Mouse (Mus musculus) liver, embryonic 16.5 days (tissue): ENCODE results near the gene Lipc. TPM values are rescaled to one million over a fixed set of nuclear protein-coding genes. Genes with fewer than 3 reads are reported as not detected.

Experiments
- ATAC-seq: fragments of 200-750 bp; cut with Nextera tagmentation; 2 replicates; pipeline ENCODE4 v1.8.0; 2017; ENCODE audit warnings: low read depth, mild to moderate bottlenecking, moderate number of reproducible peaks, moderate library complexity
- H3K27ac ChIP-seq: fragments of 300-500 bp; sonication (generic); 2 replicates; pipeline ENCODE4 v1.5.1; 2014; ENCODE audit warnings: mild to moderate bottlenecking, low read length
- H3K27me3 ChIP-seq: fragments of 300-500 bp; sonication (generic); 2 replicates; pipeline ENCODE4 v1.6.1; 2014; ENCODE audit warnings: low read depth, low read length, mixed read lengths; ENCODE audit not compliant: control insufficient read depth, insufficient read depth
- H3K36me3 ChIP-seq: fragments of 300-500 bp; sonication (generic); 2 replicates; pipeline ENCODE4 v1.6.1; 2014; ENCODE audit warnings: mild to moderate bottlenecking; ENCODE audit not compliant: control insufficient read depth, insufficient read depth
- H3K4me1 ChIP-seq: fragments of 300-500 bp; sonication (generic); 2 replicates; pipeline ENCODE4 v1.6.1; 2014; ENCODE audit warnings: low read depth, low read length, mixed read lengths; ENCODE audit not compliant: control insufficient read depth
- H3K4me2 ChIP-seq: fragments of 300-500 bp; sonication (generic); 2 replicates; pipeline ENCODE4 v1.6.1; 2014; ENCODE audit warnings: low read depth, low read length, mixed read lengths
- H3K4me3 ChIP-seq: fragments of 300-500 bp; sonication (generic); 2 replicates; pipeline ENCODE4 v1.5.1; 2014; ENCODE audit warnings: low read depth, mild to moderate bottlenecking, low read length
- H3K9ac ChIP-seq: fragments of 300-500 bp; sonication (generic); 2 replicates; pipeline ENCODE4 v1.6.1; 2014; ENCODE audit warnings: low read depth, low read length
- H3K9me3 ChIP-seq: fragments of 300-500 bp; sonication (generic); replicated peaks from 2 replicates; pipeline ENCODE4 v1.6.1; 2016; ENCODE audit warnings: low read length; ENCODE audit not compliant: control insufficient read depth
- WGBS: fragments of 180-500 bp; shearing (Covaris S2); extraction: QIAGEN DNeasy Blood & Tissue Kit; methylation state at CpG from one replicate; pipeline ENCODE4 v1.1.7; 2014; ENCODE audit not compliant: insufficient replicate concordance; 5-methylcytosine and 5-hydroxymethylcytosine counted together
- polyA plus RNA-seq: library from polyadenylated mRNA; unstranded; fragments of >200 nt; fragmentation: Nextera tagmentation; extraction: Ambion mirVana; gene quantifications from 2 replicates; pipeline ENCODE4 v1.2.1, GENCODE M21; 2015

Lipc gene
- polyA plus RNA-seq, 1 experiment from 2014 or later: 45.9 TPM

DNA sequence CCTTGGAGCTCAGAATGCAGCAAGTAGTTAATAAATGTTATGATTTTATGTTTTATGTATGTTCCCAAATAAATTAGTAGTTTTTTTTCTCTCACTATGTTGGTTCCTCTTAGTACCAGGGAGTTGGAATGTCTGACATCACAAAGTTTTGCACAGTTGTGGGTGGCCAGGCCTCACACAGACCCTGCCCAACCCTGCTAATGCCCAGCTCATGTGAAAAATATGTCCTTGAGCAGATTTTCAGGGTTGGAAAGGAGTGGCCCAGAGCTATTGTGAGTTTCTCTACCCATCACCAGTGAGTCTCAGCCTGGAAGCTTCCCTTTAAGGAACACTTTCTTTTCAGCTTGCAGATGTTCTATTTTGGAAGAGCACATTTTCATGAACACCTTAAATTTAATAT lies 24.3 kb downstream of the Lipc start:
- no peaks in the 10 kb centered on the region for H3K36me3 ChIP-seq
- no peaks in the 10 kb centered on the region for H3K27me3 ChIP-seq
- H3K9ac ChIP-seq: peak overlapping the region; percentile 72
- H3K4me3 ChIP-seq: no peak overlapping the region
- peak overlapping the region; percentile 99 for H3K27ac ChIP-seq
- H3K4me2 ChIP-seq: peak overlapping the region; percentile 7; the same call in 1 of the 2 replicates
- ATAC-seq: no peak
- peaks cover 74% of the 10 kb centered on the region for H3K4me1 ChIP-seq
- no peaks in the 10 kb centered on the region for H3K9me3 ChIP-seq

GRCm38 (mm10) chr9:70926820-70927588 lies 25.0 kb downstream of the Lipc start:
- 20% methylated on average over 6 of the region's 6 CpGs for WGBS
- ATAC-seq: peak; percentile 86
- H3K9me3 ChIP-seq: no peaks in the 10 kb centered on the region
- peaks cover 81% of the 10 kb centered on the region for H3K4me1 ChIP-seq
- peak overlapping the region; percentile 99 for H3K27ac ChIP-seq
- H3K27me3 ChIP-seq: no peaks in the 10 kb centered on the region
- peak overlapping the region; percentile 63 for H3K4me2 ChIP-seq
- H3K36me3 ChIP-seq: no peaks in the 10 kb centered on the region
- H3K4me3 ChIP-seq: peak overlapping the region; percentile 23; the same call in 1 of the 2 replicates
- H3K9ac ChIP-seq: peak overlapping the region; percentile 72

DNA sequence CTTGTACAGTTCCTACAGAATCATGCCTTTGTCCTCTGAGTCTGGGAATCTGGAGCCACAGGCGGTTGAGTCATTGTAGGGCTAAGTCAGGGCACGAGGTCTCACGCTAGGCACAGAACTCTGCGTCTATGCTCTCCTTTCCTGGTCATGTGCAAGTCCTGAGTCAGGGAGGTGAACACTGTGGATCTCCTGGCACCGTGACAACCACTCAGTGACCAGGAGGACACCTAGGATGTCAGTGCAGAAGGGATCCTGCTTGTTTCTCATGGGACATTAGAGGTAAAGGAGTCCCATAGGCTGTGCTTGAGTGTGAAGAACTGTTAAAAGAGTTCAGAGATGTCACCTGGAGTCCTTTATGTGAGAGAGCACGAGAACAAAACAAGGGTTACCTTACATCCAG lies 26.8 kb downstream of the Lipc start:
- H3K4me1 ChIP-seq: peaks cover 89% of the 10 kb centered on the region
- H3K27me3 ChIP-seq: no peaks in the 10 kb centered on the region
- no peaks in the 10 kb centered on the region for H3K36me3 ChIP-seq
- H3K4me3 ChIP-seq: no peak overlapping the region
- no peak overlapping the region for H3K4me2 ChIP-seq
- peak overlapping the region; percentile 99 for H3K27ac ChIP-seq
- no peak for ATAC-seq
- no peaks in the 10 kb centered on the region for H3K9me3 ChIP-seq
- peak overlapping the region; percentile 59; the same call in 1 of the 2 replicates for H3K9ac ChIP-seq
- WGBS: 91% methylated on average over 6 of the region's 6 CpGs

DNA sequence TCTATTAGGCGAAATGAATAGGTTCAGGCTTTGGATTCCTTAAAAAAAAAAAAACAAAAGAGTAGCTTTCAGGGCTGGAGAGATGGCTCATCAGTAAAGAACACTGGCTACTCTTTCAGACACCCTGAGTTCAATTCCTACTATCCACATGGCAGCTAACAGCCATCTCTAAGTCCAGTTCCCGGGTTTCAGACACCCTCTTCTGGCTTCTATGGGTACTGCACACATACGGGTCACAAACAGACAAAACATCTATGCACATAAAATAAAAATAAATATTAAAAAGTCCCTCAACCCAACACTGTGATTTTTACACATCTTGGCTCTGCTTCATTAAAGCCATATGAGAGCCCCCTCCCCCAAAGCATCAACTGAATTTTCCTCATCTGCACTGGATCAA lies 27.3 kb downstream of the Lipc start:
- no peak overlapping the region for H3K4me2 ChIP-seq
- peak overlapping the region; percentile 100 for H3K27ac ChIP-seq
- H3K4me1 ChIP-seq: peaks cover 90% of the 10 kb centered on the region
- ATAC-seq: no peak
- no peak overlapping the region for H3K9ac ChIP-seq
- H3K36me3 ChIP-seq: no peaks in the 10 kb centered on the region
- H3K9me3 ChIP-seq: no peaks in the 10 kb centered on the region
- WGBS: 81% methylated on average over 3 of the region's 3 CpGs
- no peaks in the 10 kb centered on the region for H3K27me3 ChIP-seq
- H3K4me3 ChIP-seq: no peak overlapping the region

DNA sequence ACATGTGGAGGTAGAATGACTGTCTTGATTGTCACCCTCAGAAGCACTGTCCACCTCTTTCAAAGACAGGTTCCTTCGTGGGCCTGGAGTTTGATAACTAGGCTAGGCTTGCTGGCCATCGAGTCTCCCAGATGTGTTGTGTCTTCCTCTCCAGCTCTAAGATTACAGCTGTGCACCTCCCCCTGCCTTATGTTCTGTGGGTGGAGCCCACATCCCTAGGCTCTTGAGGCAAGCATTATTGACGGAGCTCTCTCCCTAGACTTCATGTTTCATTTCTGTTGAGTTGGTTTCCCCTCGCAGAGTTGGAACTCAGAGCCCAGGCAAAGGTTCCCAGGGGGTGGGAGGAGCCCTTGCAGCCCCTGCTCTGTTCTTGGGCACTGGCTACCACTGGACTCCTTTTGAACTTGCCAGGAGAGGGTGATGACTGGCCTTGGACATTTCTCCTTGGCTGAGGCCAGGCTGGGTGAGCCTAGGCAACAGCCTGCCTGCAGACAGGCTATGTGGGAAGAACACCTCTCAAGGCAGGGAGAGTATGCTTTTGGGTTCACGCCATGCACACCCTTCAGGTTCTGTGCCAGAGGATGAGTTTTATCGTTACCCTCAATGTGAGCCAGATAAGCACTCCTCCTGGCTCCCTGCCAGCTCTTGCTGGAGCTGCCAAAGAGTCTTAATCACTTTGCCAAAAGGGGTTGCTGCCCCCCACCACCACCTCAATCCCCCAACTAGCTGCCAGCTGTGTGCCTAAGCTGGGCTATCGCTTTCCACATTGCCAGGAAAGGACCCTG lies 30.1 kb downstream of the Lipc start:
- no peaks in the 10 kb centered on the region for H3K36me3 ChIP-seq
- H3K9me3 ChIP-seq: no peaks in the 10 kb centered on the region
- peak overlapping the region; percentile 78 for H3K9ac ChIP-seq
- peak overlapping the region; percentile 44 for H3K4me3 ChIP-seq
- H3K27me3 ChIP-seq: no peaks in the 10 kb centered on the region
- ATAC-seq: peak; percentile 89
- H3K27ac ChIP-seq: peak overlapping the region; percentile 100
- peaks cover 80% of the 10 kb centered on the region for H3K4me1 ChIP-seq
- H3K4me2 ChIP-seq: peak overlapping the region; percentile 87
- 19% methylated on average over 7 of the region's 7 CpGs for WGBS

DNA sequence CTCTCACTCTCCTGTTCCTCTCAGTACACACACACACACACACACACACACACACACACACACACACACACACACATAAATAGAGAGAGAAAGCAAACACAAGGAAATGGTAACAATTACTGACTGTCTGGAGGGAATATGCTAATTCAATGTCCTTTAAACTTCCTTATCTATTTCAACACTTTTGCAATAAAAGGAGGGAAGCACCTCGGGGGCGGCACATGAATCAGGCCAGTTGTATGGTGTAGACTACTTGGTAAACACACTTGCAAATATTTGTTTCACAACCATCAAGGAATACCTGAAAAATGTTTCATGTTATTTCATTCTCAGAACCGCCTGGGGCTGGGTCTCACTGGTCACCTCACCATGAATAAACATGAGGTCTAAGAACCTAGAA lies 30.9 kb downstream of the Lipc start:
- peak overlapping the region; percentile 100 for H3K27ac ChIP-seq
- peak overlapping the region; percentile 87; the same call in 1 of the 2 replicates for H3K4me2 ChIP-seq
- H3K36me3 ChIP-seq: no peaks in the 10 kb centered on the region
- 10% methylated on average over 3 of the region's 3 CpGs for WGBS
- no peak overlapping the region for H3K4me3 ChIP-seq
- H3K27me3 ChIP-seq: no peaks in the 10 kb centered on the region
- no peak for ATAC-seq
- peaks cover 78% of the 10 kb centered on the region for H3K4me1 ChIP-seq
- no peaks in the 10 kb centered on the region for H3K9me3 ChIP-seq
- H3K9ac ChIP-seq: peak overlapping the region; percentile 27

- no peaks in the 10 kb centered on the region for H3K36me3 ChIP-seq
- H3K9ac ChIP-seq: peak overlapping the region; percentile 14; the same call in 1 of the 2 replicates
- no peak overlapping the region for H3K4me3 ChIP-seq
- H3K4me1 ChIP-seq: peaks cover 80% of the 10 kb centered on the region
- no peaks in the 10 kb centered on the region for H3K9me3 ChIP-seq
- WGBS: 81% methylated on average over 3 of the region's 3 CpGs
- peak overlapping the region; percentile 11; the same call in 1 of the 2 replicates for H3K27ac ChIP-seq
- no peaks in the 10 kb centered on the region for H3K27me3 ChIP-seq
- ATAC-seq: no peak
- H3K4me2 ChIP-seq: no peak overlapping the region
Measured at GRCm38 (mm10) chr9:70919271-70919670, 32.8 kb downstream of the Lipc start.

DNA sequence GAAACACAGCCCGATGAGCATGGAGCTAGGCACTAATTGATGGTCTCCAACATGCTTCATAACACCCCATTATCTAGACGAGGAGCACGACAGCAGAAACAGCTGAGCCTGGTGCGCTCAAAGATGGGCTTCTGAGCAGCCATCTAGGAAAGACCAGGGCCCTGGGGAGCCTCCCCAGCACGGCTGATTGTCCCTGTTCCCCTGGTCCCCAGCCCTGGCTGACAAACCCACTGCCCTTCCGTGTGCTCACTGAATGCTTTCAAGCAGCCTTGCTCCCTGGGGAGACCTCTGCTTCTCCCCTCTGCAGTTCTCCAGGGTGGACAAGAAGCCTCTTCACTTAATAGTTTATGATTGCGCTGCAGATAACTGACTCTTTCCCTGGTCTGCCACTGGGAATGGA lies 35.5 kb downstream of the Lipc start:
- peaks cover 71% of the 10 kb centered on the region for H3K4me1 ChIP-seq

DNA sequence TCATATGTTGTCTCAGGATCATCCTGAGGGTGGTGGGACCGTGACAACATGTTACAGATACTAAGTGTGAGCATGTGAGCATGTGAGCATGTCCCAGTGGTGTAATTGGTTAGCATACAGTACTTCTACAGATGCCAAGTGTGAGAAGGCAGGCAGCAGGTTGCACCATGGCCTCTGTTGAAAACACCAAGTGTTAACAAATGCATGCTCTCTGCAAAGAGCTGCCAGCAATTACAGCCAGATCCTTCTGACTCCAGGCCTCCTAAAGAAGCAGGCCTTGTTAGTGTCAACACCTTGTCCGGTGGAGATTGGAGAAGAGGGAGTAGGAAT lies 36.7 kb downstream of the Lipc start:
- Histone ChIP-seq H3K4me1 (peaks cover 60% of the 10 kb centered on the region), H3K4me2 (no peak overlapping the region), H3K27ac (peak overlapping the region; percentile 87), H3K9ac (peak overlapping the region; percentile 51; the same call in 1 of the 2 replicates), H3K4me3 (no peak overlapping the region), H3K9me3 (no peaks in the 10 kb centered on the region), H3K27me3 (no peaks in the 10 kb centered on the region), H3K36me3 (no peaks in the 10 kb centered on the region)
- no peak for ATAC-seq
- WGBS: 79% methylated on average over 2 of the region's 2 CpGs

More for the DNA sequence above, 35.5 kb downstream of the Lipc start:
- Histone ChIP-seq H3K4me3 (no peak overlapping the region), H3K27ac (no peak overlapping the region), H3K9ac (0 out of 2 replicates have a peak overlapping the region, but pooled peaks have one; percentile 14), H3K4me2 (no peak overlapping the region), H3K9me3 (no peaks in the 10 kb centered on the region), H3K27me3 (no peaks in the 10 kb centered on the region), H3K36me3 (no peaks in the 10 kb centered on the region)
- 48% methylated on average over 7 of the region's 7 CpGs for WGBS
- ATAC-seq: no peak
